Mouse (Mus musculus) liver, adult 2 months (tissue): ENCODE data around the gene Ube2h.

Experiments
- CTCF ChIP-seq: fragments of 200-500 bp; IDR thresholded peaks from 2 replicates; pipeline ENCODE4 v1.5.1; 2011; ENCODE audit warnings: low read depth, low read length, control low read depth
- POLR2A ChIP-seq: fragments of 200-500 bp; IDR thresholded peaks from 2 replicates; pipeline ENCODE4 v1.6.1; 2011; ENCODE audit warnings: low read length, control low read depth; ENCODE audit not compliant: insufficient read depth; ENCODE audit errors: extremely low read depth

GRCm38 (mm10) chr6:30284177-30284576, 20.2 kb downstream of the Ube2h start:
- TF ChIP-seq CTCF (no peak), POLR2A (no peak)
